Mouse (Mus musculus) cortical plate, adult 2 months (tissue): Measurements from ENCODE around the gene Alg6.

Experiments used
- CTCF ChIP-seq: fragments of 200-500 bp; IDR thresholded peaks from 2 replicates; pipeline ENCODE4 v1.5.1; 2011; ENCODE audit warnings: mild to moderate bottlenecking, control low read depth, low read length; ENCODE audit not compliant: insufficient read depth; ENCODE audit errors: extremely low read depth
- POLR2A ChIP-seq: fragments of 200-500 bp; IDR thresholded peaks from 2 replicates; pipeline ENCODE4 v1.6.1; 2011; ENCODE audit warnings: mild to moderate bottlenecking, low read length, control low read depth; ENCODE audit not compliant: insufficient read depth; ENCODE audit errors: extremely low read depth

DNA sequence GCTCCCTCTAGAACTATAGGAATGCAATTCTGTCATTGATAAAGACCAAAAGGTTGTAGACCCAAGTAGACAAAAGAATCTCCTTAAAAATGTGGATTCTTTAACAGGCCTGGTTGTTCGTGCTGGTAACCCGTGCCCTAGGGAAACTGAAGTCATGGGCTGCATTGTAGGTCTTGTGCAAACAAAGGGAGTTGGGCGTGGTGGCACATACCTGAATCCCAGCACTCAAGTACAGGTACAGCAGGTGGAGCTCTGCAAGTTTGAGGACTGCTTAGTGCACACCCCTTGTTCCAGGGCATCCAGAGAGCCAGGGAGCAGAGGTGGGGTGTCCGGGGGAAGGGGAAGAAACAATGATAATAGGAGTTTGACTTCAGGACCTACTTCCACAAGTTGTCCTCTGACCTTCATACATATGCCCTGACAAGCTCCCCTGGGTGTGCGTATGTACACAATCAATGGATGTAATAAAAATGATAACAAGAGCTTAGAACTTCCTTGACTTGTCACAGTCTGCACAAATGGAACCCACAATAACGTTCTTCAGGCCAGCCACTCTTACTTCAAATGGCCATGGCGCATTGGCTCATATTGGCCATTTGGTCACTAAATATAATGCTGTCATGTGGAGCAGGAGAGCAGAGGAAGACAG lies 45.1 kb upstream of the Alg6 start:
- no peak for TF ChIP-seq POLR2A
- TF ChIP-seq CTCF, result no peak
